9 mouse cellular contexts compared by ENCODE assay signal in genomic region chr5:146705815-146706408, GRCm38 (mm10).
DNase-seq lines count a peak whose midpoint lies in the region; ATAC-seq lines count a peak whose summit lies in the region.
"Had no signal": no experiment of that assay in that cellular context is flagged by ENCODE, and none has a peak within 500 bp of the region (broad histone marks: within the 10 kb centered on the region; RNA-seq: fewer than 3 reads in every experiment).

No protein-coding gene starts in this region.

- 0 out of 2 replicates have a peak, but pooled peaks cover 4% of the 10 kb centered on the region for H3K4me1 ChIP-seq in hindbrain, embryonic 15.5 days (replicated peaks)

- WGBS in hindbrain, embryonic 15.5 days: 13% methylated on average over 12 of the region's 12 CpGs

- no peak overlapping the region for H3K9ac ChIP-seq in hindbrain, embryonic 15.5 days
- H3K9ac ChIP-seq: stomach, embryonic 15.5 days had no signal

- H3K9me3 ChIP-seq in hindbrain, embryonic 15.5 days: no peaks in the 10 kb centered on the region
- H3K9me3 ChIP-seq: stomach, embryonic 15.5 days had no signal

- no peak overlapping the region for H3K27ac ChIP-seq in hindbrain, embryonic 15.5 days (replicated peaks)
- H3K27ac ChIP-seq: stomach, embryonic 15.5 days had no signal

- no peak overlapping the region for H3K4me2 ChIP-seq in hindbrain, embryonic 15.5 days
- H3K4me2 ChIP-seq: stomach, embryonic 15.5 days had no signal

- no peaks in the 10 kb centered on the region for H3K27me3 ChIP-seq in hindbrain, embryonic 15.5 days
- H3K27me3 ChIP-seq: stomach, embryonic 15.5 days had no signal

- peak; percentile 84 for DNase-seq in R1 (ENCODE audit: low read depth, low spot score)
- DNase-seq in cerebellum, adult 9-11 months: peak; percentile 69
- peak; percentile 58 to 96 for DNase-seq in frontal cortex, adult 2 months (ENCODE audit: extremely low spot score in 1 of 2, low spot score in 1 of 2)
- DNase-seq in layer of hippocampus, postnatal 36 days: peak; percentile 82 to 86
- peak; percentile 80 to 91 for DNase-seq in lung, postnatal 4 days
- DNase-seq in right cerebral cortex, adult 18-20 months: peak; percentile 81
- DNase-seq in urinary bladder, postnatal 10 days (ENCODE audit: low spot score): peak; percentile 73

- H3K4me3 ChIP-seq in hindbrain, embryonic 15.5 days: no peak overlapping the region
- H3K4me3 ChIP-seq: stomach, embryonic 15.5 days had no signal

- H3K36me3 ChIP-seq in hindbrain, embryonic 15.5 days: no peaks in the 10 kb centered on the region
- H3K36me3 ChIP-seq: stomach, embryonic 15.5 days had no signal

- peak; percentile 50; the same call in 1 of the 2 replicates for ATAC-seq in hindbrain, embryonic 15.5 days (ENCODE audit: low FRiP score, low read depth)
